Mouse (Mus musculus): Measurements from ENCODE around the gene Cdadc1. TPM values are rescaled to one million over a fixed set of nuclear protein-coding genes. Genes with fewer than 3 reads are reported as not detected.

Cdadc1 gene
- polyA plus RNA-seq, 1 experiment from 2014 or later = 17.3 TPM

DNA sequence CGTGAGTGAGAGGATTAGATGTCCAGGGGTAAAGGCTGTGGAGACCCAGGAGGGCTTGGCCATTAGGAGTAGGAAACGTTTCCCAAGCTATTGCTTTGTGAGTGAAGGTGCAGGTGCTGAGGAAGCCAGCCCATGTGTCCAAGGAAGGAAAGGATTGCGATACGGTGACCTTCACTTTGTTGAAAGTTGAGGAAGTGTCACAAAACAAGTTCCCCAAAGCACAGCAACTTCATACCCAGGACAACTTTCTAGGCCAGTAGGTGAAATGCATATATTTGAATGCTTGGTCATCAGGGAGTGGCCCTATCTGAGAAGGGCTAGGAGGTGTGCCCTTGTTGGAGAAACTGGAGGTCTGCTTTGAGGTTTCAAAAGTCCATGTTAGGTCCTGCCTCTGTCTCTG lies 40.7 kb downstream of the Cdadc1 start:
- Histone ChIP-seq H3K9me3 (replicated peaks) (no peaks in the 10 kb centered on the region), H3K4me2 (no peak overlapping the region), H3K4me1 (replicated peaks) (no peaks in the 10 kb centered on the region; the same call in 1 of the 2 replicates), H3K4me3 (replicated peaks) (no peak overlapping the region), H3K9ac (no peak overlapping the region), H3K27ac (no peak overlapping the region), H3K27me3 (no peaks in the 10 kb centered on the region), H3K36me3 (no peaks in the 10 kb centered on the region)
- ATAC-seq (ENCODE audit: low read depth) (no peak), DNase-seq (no peak)
- 45% methylated on average over 4 of the region's 4 CpGs for WGBS (ENCODE audit: insufficient replicate concordance)

DNA sequence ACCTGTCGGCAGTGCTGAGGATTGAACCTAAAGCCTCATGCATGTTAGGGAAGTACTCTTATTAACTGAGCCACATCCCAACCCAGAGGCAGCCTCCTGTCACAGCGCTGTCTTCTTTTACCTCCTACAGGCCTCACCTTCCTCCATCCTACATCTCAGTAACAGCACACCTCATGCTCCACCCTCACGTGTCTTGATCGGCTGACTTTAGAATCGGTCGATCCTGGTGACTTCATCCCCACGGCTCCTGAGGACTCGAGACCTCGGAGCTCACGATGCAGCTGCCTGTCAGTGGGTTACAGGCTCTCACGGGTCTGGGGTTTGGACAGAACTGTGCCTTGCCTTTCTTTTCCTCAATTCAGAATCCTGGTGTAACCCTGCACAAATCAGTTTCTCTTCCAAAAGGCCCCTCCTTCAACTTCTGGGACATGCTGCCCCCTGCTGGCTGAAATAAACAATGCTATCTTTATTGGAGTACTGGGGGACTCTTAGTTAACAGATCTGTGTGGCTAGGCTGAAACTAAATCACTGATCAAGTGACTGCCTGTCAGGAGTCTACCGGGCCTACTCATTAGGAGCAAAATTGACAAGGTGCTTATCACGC lies 41.7 kb downstream of the Cdadc1 start:
- H3K4me2 ChIP-seq = no peak overlapping the region
- no peaks in the 10 kb centered on the region for H3K36me3 ChIP-seq
- 53% methylated on average over 13 of the region's 13 CpGs for WGBS (ENCODE audit: insufficient replicate concordance)
- H3K27ac ChIP-seq = no peak overlapping the region
- no peaks in the 10 kb centered on the region for H3K27me3 ChIP-seq
- ATAC-seq (ENCODE audit: low read depth) = no peak
- H3K4me3 ChIP-seq (replicated peaks) = no peak overlapping the region
- peaks cover 6% of the 10 kb centered on the region; the same call in 1 of the 2 replicates for H3K4me1 ChIP-seq (replicated peaks)
- H3K9ac ChIP-seq = no peak overlapping the region
- no peaks in the 10 kb centered on the region for H3K9me3 ChIP-seq (replicated peaks)
- DNase-seq = peak; percentile 31

DNA sequence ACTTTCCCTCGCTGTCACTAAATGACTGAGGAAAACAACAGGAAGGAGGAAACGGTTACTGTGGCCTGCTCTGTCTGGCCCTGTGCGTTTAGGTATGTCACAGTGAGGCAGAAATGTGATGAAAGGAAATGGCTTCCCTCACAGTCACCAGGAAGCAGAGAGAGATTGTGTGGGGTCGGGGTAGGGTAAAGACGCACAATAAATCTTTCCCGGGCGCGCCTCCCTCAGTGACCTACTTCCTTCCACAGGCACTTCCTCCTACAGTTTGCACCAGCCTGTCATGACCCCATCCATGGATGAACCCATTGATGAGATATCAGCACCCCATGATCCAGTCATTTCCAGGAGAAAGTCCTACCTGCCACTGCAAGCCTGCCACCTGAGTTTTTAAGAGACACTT lies 42.7 kb downstream of the Cdadc1 start:
- H3K9ac ChIP-seq = no peak overlapping the region
- 20% methylated on average over 8 of the region's 8 CpGs for WGBS (ENCODE audit: insufficient replicate concordance)
- H3K27me3 ChIP-seq = no peaks in the 10 kb centered on the region
- no peak overlapping the region for H3K4me3 ChIP-seq (replicated peaks)
- H3K4me1 ChIP-seq (replicated peaks) = peaks cover 6% of the 10 kb centered on the region; the same call in 1 of the 2 replicates
- ATAC-seq (ENCODE audit: low read depth) (no peak), DNase-seq (no peak)
- no peak overlapping the region for H3K27ac ChIP-seq
- H3K9me3 ChIP-seq (replicated peaks) = no peaks in the 10 kb centered on the region
- H3K36me3 ChIP-seq = no peaks in the 10 kb centered on the region
- no peak overlapping the region for H3K4me2 ChIP-seq

DNA sequence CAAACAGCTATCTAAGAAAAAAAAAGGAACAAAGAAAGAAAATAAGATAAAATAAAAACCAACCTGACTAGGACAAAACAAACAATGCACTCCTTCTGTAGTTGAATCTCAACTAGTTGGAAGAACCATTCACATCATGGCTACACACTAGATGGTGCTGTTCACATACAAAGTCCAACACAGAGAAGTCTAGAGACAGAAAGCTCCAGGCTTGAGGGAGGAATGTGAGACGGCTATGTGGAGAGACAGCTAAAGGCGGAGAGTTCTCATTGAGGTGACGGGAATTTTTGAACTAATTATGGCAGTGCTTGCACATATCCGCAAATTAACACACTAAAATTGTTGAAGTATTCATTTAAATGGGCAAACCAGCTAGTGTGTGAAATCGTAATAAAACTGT lies 43.7 kb downstream of the Cdadc1 start:
- H3K36me3 ChIP-seq = no peaks in the 10 kb centered on the region
- no peaks in the 10 kb centered on the region for H3K9me3 ChIP-seq (replicated peaks)
- ATAC-seq (ENCODE audit: low read depth) = no peak
- no peaks in the 10 kb centered on the region for H3K27me3 ChIP-seq
- H3K4me3 ChIP-seq (replicated peaks) = no peak overlapping the region
- WGBS (ENCODE audit: insufficient replicate concordance) = 68% methylated on average over 5 of the region's 5 CpGs
- DNase-seq = no peak
- no peak overlapping the region for H3K9ac ChIP-seq
- H3K4me1 ChIP-seq (replicated peaks) = peaks cover 6% of the 10 kb centered on the region; the same call in 1 of the 2 replicates
- no peak overlapping the region for H3K4me2 ChIP-seq
- H3K27ac ChIP-seq = no peak overlapping the region

DNA sequence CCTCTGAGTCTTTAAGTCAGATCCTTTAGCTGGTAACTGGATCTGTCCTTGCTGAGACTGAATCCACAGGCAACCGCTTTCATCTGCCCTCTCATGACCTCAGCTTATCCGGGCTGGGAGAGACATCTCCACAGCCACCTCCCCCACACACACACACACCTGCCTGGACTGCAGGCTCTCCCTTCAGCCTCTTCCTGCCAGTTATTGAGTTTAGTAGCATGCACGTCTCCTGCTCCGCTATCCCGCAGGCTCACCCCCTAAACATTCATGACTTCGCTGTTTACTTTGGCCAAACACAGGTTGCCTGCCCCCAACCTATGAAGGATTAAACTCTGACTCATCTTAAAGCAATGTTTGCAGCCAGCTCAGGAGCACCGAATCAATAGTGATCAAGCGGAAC lies 45.8 kb downstream of the Cdadc1 start:
- ATAC-seq (ENCODE audit: low read depth) = peak; percentile 34; the same call in 1 of the 2 replicates
- no peak overlapping the region for H3K4me2 ChIP-seq
- peaks cover 6% of the 10 kb centered on the region; the same call in 1 of the 2 replicates for H3K4me1 ChIP-seq (replicated peaks)
- no peaks in the 10 kb centered on the region for H3K27me3 ChIP-seq
- no peaks in the 10 kb centered on the region for H3K36me3 ChIP-seq
- WGBS (ENCODE audit: insufficient replicate concordance) = 68% methylated on average over 8 of the region's 8 CpGs
- no peak for DNase-seq
- H3K4me3 ChIP-seq (replicated peaks) = no peak overlapping the region
- H3K27ac ChIP-seq = no peak overlapping the region
- no peak overlapping the region for H3K9ac ChIP-seq
- no peaks in the 10 kb centered on the region for H3K9me3 ChIP-seq (replicated peaks)

DNA sequence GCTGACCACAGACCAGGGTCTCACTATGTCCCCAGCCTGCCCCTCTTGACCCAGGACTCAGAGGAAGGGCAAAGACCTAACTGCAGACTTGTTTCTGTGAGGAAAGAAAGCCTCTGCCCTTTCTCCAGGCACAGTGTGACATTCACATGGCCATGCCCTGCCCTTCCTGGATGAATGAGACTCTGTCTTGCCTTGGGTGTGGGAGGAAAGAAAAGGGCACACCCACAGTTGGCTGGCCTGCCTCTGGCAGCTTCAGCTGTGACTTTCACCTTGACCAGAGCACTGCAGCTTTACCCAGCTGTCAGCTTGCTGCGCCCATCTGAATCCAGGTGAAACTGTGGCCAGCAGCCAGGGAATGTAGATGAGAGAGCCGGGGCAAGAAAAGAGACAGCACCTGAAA lies 46.9 kb downstream of the Cdadc1 start:
- Histone ChIP-seq H3K9ac (no peak overlapping the region), H3K27ac (no peak overlapping the region), H3K36me3 (no peaks in the 10 kb centered on the region), H3K4me1 (replicated peaks) (peaks cover 6% of the 10 kb centered on the region; the same call in 1 of the 2 replicates), H3K9me3 (replicated peaks) (no peaks in the 10 kb centered on the region), H3K4me3 (replicated peaks) (no peak overlapping the region), H3K4me2 (no peak overlapping the region), H3K27me3 (no peaks in the 10 kb centered on the region)
- DNase-seq (no peak), ATAC-seq (ENCODE audit: low read depth) (no peak)
- WGBS (ENCODE audit: insufficient replicate concordance) = 78% methylated on average over 2 of the region's 2 CpGs

DNA sequence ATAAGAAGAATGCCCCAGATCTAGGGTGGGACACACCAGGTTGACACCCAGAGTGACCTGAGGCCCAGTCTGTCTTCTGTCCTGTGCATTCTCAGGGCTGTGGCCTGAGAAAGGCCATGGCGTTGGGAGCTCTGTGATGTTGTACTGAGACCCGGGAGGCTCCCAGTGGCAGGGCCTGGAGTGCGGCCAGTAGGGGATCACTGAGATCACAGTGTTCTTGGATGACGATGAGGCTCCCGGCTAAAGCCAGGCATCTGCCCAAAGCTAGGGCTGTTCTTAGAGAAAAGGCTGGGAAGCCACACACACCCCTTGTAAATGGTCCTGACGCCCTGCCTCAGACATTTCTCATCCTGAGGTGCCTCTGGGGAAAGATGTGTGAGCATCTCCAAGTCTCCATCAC lies 48.7 kb downstream of the Cdadc1 start:
- Histone ChIP-seq H3K4me1 (replicated peaks) (peaks cover 6% of the 10 kb centered on the region; the same call in 1 of the 2 replicates), H3K36me3 (no peaks in the 10 kb centered on the region), H3K4me3 (replicated peaks) (no peak overlapping the region), H3K27ac (no peak overlapping the region), H3K9me3 (replicated peaks) (no peaks in the 10 kb centered on the region), H3K4me2 (no peak overlapping the region), H3K9ac (no peak overlapping the region), H3K27me3 (no peaks in the 10 kb centered on the region)
- DNase-seq (no peak), ATAC-seq (ENCODE audit: low read depth) (no peak)
- 81% methylated on average over 6 of the region's 6 CpGs for WGBS (ENCODE audit: insufficient replicate concordance)

DNA sequence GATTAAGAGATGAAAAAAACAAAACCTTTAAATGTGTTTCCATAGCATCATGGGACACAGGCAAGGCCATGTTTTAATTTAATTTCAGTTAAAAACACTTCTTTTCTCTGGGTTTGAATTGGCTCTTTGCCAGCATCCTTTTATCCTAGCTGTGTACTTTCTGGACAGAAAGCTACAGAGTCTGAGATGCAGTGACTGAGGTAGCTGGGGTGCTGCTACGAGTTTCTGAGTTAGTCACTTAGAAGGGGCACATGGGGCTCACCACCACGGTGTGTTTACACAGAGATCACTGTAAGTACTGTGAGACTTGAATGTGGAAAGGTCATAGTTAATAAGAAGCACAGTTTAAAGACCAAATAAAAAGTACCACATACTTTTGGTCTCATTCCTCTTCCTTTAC lies 49.2 kb downstream of the Cdadc1 start:
- ATAC-seq (ENCODE audit: low read depth) (no peak), DNase-seq (no peak)
- H3K4me1 ChIP-seq (replicated peaks) = peaks cover 10% of the 10 kb centered on the region; the same call in 1 of the 2 replicates
- H3K4me3 ChIP-seq (replicated peaks) = no peak overlapping the region
- H3K9me3 ChIP-seq (replicated peaks) = no peaks in the 10 kb centered on the region
- WGBS (ENCODE audit: insufficient replicate concordance) = 61% methylated on average over 2 of the region's 2 CpGs
- no peak overlapping the region for H3K9ac ChIP-seq
- H3K36me3 ChIP-seq = no peaks in the 10 kb centered on the region
- H3K27me3 ChIP-seq = no peaks in the 10 kb centered on the region
- H3K27ac ChIP-seq = no peak overlapping the region
- H3K4me2 ChIP-seq = no peak overlapping the region

DNA sequence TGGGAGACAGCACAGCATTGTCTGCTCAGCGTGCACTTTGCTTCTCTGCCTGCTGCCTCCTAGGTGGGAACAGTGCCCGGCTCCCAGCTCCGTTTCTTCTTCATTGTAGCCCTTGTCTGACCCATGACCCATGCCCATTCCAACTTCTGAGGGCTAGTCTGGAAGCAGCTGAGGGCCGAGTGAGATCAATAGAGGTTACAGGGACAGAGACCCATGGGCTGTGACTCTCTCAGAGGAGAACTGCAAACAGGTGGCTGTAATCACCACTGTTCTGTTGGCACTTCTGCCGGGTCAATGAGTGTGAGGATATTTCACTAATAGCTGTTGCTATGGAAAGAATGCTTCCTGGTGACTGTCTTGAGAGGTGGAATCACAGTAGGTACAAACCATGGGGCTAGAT lies 50.2 kb downstream of the Cdadc1 start:
- no peaks in the 10 kb centered on the region for H3K36me3 ChIP-seq
- no peak overlapping the region for H3K9ac ChIP-seq
- no peak overlapping the region for H3K4me2 ChIP-seq
- H3K9me3 ChIP-seq (replicated peaks) = no peaks in the 10 kb centered on the region
- no peaks in the 10 kb centered on the region for H3K27me3 ChIP-seq
- H3K4me3 ChIP-seq (replicated peaks) = no peak overlapping the region
- H3K4me1 ChIP-seq (replicated peaks) = peaks cover 10% of the 10 kb centered on the region; the same call in 1 of the 2 replicates
- DNase-seq = no peak
- H3K27ac ChIP-seq = no peak overlapping the region
- peak; percentile 14; the same call in 1 of the 2 replicates for ATAC-seq (ENCODE audit: low read depth)
- 62% methylated on average over 5 of the region's 5 CpGs for WGBS (ENCODE audit: insufficient replicate concordance)

DNA sequence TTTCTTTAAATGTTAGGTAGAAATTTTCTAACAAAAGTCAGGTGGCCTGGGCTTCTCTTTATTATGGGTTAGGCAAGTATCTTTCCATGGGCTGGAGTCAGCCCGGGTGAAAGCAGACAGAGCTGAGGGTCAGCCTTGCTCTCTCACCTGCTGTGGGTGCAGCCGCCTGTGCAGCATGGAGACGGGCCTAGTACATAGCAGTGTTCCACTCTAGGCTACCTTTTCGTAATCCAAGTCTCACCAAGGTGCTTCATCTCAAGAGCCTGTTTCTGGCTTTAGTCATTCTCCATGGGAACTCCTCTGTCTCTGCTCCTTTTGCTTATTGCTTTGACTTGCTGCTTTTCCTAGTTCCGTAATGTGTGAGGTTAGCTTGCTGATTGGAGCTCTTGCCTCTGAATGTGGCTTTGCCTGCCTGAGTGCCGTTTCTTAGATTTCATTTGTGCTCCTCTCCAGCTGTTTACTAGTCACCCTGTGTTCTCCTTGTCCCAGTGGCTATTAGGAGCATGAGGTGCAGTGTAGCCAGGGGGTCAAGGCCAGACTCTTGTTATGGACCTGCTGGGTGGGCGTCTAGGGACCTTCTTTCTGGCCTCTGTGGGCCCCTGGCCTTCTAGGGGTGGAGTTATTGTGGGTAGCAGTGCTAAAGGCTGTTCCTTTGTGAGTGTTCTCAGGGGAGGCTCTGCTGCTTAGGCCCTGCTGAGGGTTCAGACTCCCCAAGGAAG lies 51.4 kb downstream of the Cdadc1 start:
- H3K4me2 ChIP-seq = no peak overlapping the region
- no peak overlapping the region; the same call in 1 of the 2 replicates for H3K27ac ChIP-seq
- no peaks in the 10 kb centered on the region for H3K36me3 ChIP-seq
- H3K9ac ChIP-seq = no peak overlapping the region
- H3K9me3 ChIP-seq (replicated peaks) = no peaks in the 10 kb centered on the region
- 72% methylated on average over 7 of the region's 7 CpGs for WGBS (ENCODE audit: insufficient replicate concordance)
- H3K4me3 ChIP-seq (replicated peaks) = no peak overlapping the region
- no peaks in the 10 kb centered on the region for H3K27me3 ChIP-seq
- ATAC-seq (ENCODE audit: low read depth) (no peak), DNase-seq (no peak)
- peaks cover 6% of the 10 kb centered on the region; the same call in 1 of the 2 replicates for H3K4me1 ChIP-seq (replicated peaks)

DNA sequence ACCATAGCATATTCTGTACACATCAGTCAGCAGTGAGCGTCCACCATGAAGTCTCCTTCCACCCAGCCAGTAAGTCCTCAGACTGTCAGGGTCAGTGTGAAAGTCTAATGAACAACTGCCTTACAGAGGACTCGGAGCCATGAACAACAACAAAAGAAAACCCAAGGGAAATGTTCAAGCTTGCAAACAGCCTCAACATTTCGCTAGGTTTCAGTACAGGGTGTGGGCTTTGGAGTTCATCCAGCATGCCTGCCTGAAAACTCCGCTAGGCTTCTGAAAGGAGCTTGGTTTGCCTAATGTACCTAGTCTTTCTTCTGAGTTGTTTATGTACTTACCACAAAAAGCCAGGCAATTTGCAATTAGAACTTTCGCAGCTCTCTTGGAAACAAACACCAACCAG lies 53.8 kb downstream of the Cdadc1 start:
- DNase-seq (no peak), ATAC-seq (ENCODE audit: low read depth) (no peak)
- no peak overlapping the region for H3K4me3 ChIP-seq (replicated peaks)
- H3K36me3 ChIP-seq = peaks cover 6% of the 10 kb centered on the region; the same call in 1 of the 2 replicates
- peaks cover 4% of the 10 kb centered on the region; the same call in 1 of the 2 replicates for H3K4me1 ChIP-seq (replicated peaks)
- no peak overlapping the region for H3K9ac ChIP-seq
- H3K27me3 ChIP-seq = no peaks in the 10 kb centered on the region
- 73% methylated on average over 5 of the region's 5 CpGs for WGBS (ENCODE audit: insufficient replicate concordance)
- no peak overlapping the region for H3K27ac ChIP-seq
- no peaks in the 10 kb centered on the region for H3K9me3 ChIP-seq (replicated peaks)
- no peak overlapping the region for H3K4me2 ChIP-seq

Data from liver, embryonic 13.5 days (tissue).